Mouse (Mus musculus) heart, postnatal 25 days (tissue): ENCODE results near the gene Bex3. TPM values are rescaled to one million over a fixed set of nuclear protein-coding genes. Genes with fewer than 3 reads are reported as not detected.

Source experiments
- DNase-seq: peaks from one replicate; pipeline ENCODE4 v3.0.0; 2022; ENCODE audit warnings: low spot score
- intact Hi-C: fragments of 180-260 bp; cut with DNase I; formaldehyde crosslinking; loops from one replicate; pipeline ENCODE4 v1.15.1; 2025
- total RNA-seq, 2 experiments: library from RNA; stranded (reverse); gene quantifications; 2 replicates each; pipeline ENCODE4 v1.2.3; 2021

The Bex3 gene
- total RNA-seq, 2 experiments from 2014 or later, result 12.2 to 17.1 TPM

GRCm38 (mm10) chrX:136304295-136304694 lies 34.2 kb downstream of the Bex3 start:
- intact Hi-C loops, result loop anchor here (1.0 to 2.0 kb wide), 2 partner anchors 66 to 107 kb away; no protein-coding TSS in a partner anchor
- DNase-seq, result no peak

GRCm38 (mm10) chrX:136306196-136306595 lies 36.1 kb downstream of the Bex3 start:
- DNase-seq, result no peak

GRCm38 (mm10) chrX:136313303-136313702 lies 43.2 kb downstream of the Bex3 start:
- intact Hi-C loops, result no loop called here
- DNase-seq, result no peak

More at GRCm38 (mm10) chrX:136306196-136306595, 36.1 kb downstream of the Bex3 start:
- intact Hi-C loops, result no loop called here

GRCm38 (mm10) chrX:136313792-136314564 lies 43.9 kb downstream of the Bex3 start:
- intact Hi-C loops, result no loop called here
- DNase-seq, result no peak

GRCm38 (mm10) chrX:136319953-136320352 lies 49.9 kb downstream of the Bex3 start:
- no peak for DNase-seq
- intact Hi-C loops, result loop anchor here (5.0 kb wide), 2 partner anchors 273 to 387 kb away; partner anchors contain the start of gene Tceal1

Other genes starting within 250 kb of the Bex3 start
- gene Arxes1, start 236.9 kb upstream of the Bex3 start, total RNA-seq, result under 1 TPM; 0.81 to 0.86 TPM
- gene Bex2, start 202.0 kb upstream of the Bex3 start, total RNA-seq, result under 1 TPM in 1 of 2 experiments, not detected in 1; 0.29 TPM
- gene Nxf3, start 185.0 kb upstream of the Bex3 start, total RNA-seq, result under 1 TPM in 1 of 2 experiments, not detected in 1; 0.22 TPM
- 1 to 10 TPM in 1 of 2 experiments, under 1 TPM in 1; 0.83 to 1.1 TPM for gene Bex4, start 131.3 kb upstream of the Bex3 start, total RNA-seq
- 10 to 100 TPM; 20.6 to 23.8 TPM for gene Tceal8, start 97.9 kb upstream of the Bex3 start, total RNA-seq
- gene Tceal5, start 66.4 kb upstream of the Bex3 start, total RNA-seq, result under 1 TPM; 0.50 to 0.94 TPM
- gene Tceal7, start 55.5 kb upstream of the Bex3 start, total RNA-seq, result 1 to 10 TPM in 1 of 2 experiments, under 1 TPM in 1; 0.95 to 1.3 TPM
- 1 to 10 TPM; 2.0 to 3.6 TPM for gene Bex1, start 54.7 kb upstream of the Bex3 start, total RNA-seq
- gene Tceal9, start 25.2 kb upstream of the Bex3 start, total RNA-seq, result 10 to 100 TPM; 31.2 to 36.5 TPM
- not detected for gene Kir3dl1, start 247.7 kb downstream of the Bex3 start, total RNA-seq